Mouse (Mus musculus): ENCODE measurements around the gene Ptprd.

- no peak for TF ChIP-seq CTCF (IDR thresholded peaks at IDR 0.05)
- TF ChIP-seq EP300 (IDR thresholded peaks at IDR 0.05) = no peak
These were observed 2019.7 kb downstream of the Ptprd start for GRCm38 (mm10) chr4:76192031-76192430.

Data from lung, postnatal 0 days (tissue).